Mouse (Mus musculus) C2C12 (cell line): Measurements from ENCODE around the gene Fam47e. TPM values are rescaled to one million over a fixed set of nuclear protein-coding genes. Genes with fewer than 3 reads are reported as not detected.

ENCODE experiments used
- H3K27me3 ChIP-seq: one replicate; pipeline ENCODE4 v1.6.1; 2011; ENCODE audit not compliant: control insufficient read depth, insufficient read depth, insufficient read length
- H3K36me3 ChIP-seq: one replicate; pipeline ENCODE4 v1.6.1; 2011; ENCODE audit not compliant: control insufficient read depth, insufficient read depth
- H3K4me3 ChIP-seq: one replicate; pipeline ENCODE4 v1.5.1; 2011; ENCODE audit warnings: mild to moderate bottlenecking, control low read depth; ENCODE audit not compliant: poor library complexity, insufficient read depth, severe bottlenecking
- H3K79me2 ChIP-seq: one replicate; pipeline ENCODE4 v1.6.1; 2011; ENCODE audit not compliant: control insufficient read depth, insufficient read depth
- H3K79me3 ChIP-seq: one replicate; pipeline ENCODE4 v1.6.1; 2011; ENCODE audit warnings: low read depth, control low read depth
- H3ac ChIP-seq: one replicate; pipeline ENCODE3; 2011; ENCODE audit warnings: low read depth; ENCODE audit not compliant: control insufficient read depth, insufficient read length
- CEBPB ChIP-seq: IDR thresholded peaks from one replicate; pipeline ENCODE4 v1.6.1; 2011; ENCODE audit warnings: low read depth, mild to moderate bottlenecking, control low read depth, moderate library complexity
- CTCF ChIP-seq: IDR thresholded peaks from one replicate; pipeline ENCODE4 v1.5.1; 2011; ENCODE audit not compliant: control insufficient read depth, insufficient read depth, insufficient read length
- FOSL1 ChIP-seq: IDR thresholded peaks from one replicate; pipeline ENCODE4 v1.8.0; 2011; ENCODE audit warnings: mild to moderate bottlenecking, low read length; ENCODE audit not compliant: poor library complexity, insufficient read depth, severe bottlenecking
- MAX ChIP-seq: IDR thresholded peaks from one replicate; pipeline ENCODE4 v1.6.1; 2011; ENCODE audit warnings: mild to moderate bottlenecking, control low read depth
- MYOD1 ChIP-seq: IDR thresholded peaks from one replicate; pipeline ENCODE4 v1.6.1; 2011; ENCODE audit warnings: low read depth; ENCODE audit not compliant: control insufficient read depth, insufficient read length
- MYOG ChIP-seq: IDR thresholded peaks from one replicate; pipeline ENCODE4 v1.6.1; 2011; ENCODE audit not compliant: control insufficient read depth, insufficient read length; ENCODE audit errors: extremely low read depth
- USF1 ChIP-seq: IDR thresholded peaks from one replicate; pipeline ENCODE4 v1.6.1; 2011; ENCODE audit warnings: low read depth, mild to moderate bottlenecking, control low read depth, moderate library complexity
- long read RNA-seq, 2 experiments: library from polyadenylated mRNA; unstranded; transcript quantifications; one replicate each; pipeline ENCODE4 v2.0.0; 2019 to 2020
- polyA plus RNA-seq: library from polyadenylated mRNA; unstranded; fragments of >200 nt; fragmentation: generic; extraction: Trizol; gene quantifications from one replicate; pipeline ENCODE4 v1.2.1, GENCODE M21; 2012; ENCODE audit warnings: missing spikeins

The Fam47e gene
- polyA plus RNA-seq = not detected
- long read RNA-seq, experiment 1 = 0 reads
- long read RNA-seq, experiment 2 = 0 reads

DNA sequence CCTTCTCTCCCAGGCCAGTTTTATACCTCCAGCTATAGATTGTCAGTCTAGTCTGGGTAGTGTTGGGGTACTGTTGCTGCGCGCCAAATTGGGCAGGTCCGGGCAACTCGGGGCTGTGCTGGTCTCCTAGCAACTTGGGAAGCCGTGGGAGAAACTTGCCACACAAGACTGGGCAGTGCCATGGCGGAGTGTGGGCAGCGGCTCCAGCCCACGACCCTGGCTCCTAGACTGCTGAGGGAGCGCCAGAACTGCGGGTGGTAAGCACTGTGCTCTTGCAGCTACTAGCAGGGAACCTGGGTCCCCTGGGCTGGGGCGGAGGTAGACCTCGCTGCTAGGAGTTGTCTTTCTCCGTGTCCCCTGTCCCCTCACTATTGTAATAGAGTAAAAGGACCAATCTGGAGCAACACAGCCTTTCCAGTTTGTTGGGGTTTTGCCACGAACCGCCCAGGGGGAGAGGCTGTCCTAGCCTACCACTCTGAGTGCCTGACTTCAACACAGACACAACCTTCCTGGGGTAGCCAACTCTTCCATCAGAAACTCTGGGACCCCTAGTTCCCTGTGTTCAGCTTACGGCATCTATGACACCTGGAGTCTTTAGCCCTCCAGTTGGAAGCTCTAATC lies at the start of gene Fam47e:
Fam47e (plus strand) TSS at position 179 of the 621 bp plus-strand sequence.
- TF ChIP-seq FOSL1 (no peak), MYOD1 (no peak), CTCF (no peak), USF1 (no peak), MYOG (no peak), CEBPB (no peak), MAX (no peak)
- Histone ChIP-seq H3K79me3 (no peaks in the 10 kb centered on the region), H3K4me3 (no peak within 1 kb of the TSS), H3K79me2 (no peaks in the 10 kb centered on the region), H3K36me3 (no peaks in the 10 kb centered on the region), H3ac (no peak within 1 kb of the TSS), H3K27me3 (no peaks in the 10 kb centered on the region)

DNA sequence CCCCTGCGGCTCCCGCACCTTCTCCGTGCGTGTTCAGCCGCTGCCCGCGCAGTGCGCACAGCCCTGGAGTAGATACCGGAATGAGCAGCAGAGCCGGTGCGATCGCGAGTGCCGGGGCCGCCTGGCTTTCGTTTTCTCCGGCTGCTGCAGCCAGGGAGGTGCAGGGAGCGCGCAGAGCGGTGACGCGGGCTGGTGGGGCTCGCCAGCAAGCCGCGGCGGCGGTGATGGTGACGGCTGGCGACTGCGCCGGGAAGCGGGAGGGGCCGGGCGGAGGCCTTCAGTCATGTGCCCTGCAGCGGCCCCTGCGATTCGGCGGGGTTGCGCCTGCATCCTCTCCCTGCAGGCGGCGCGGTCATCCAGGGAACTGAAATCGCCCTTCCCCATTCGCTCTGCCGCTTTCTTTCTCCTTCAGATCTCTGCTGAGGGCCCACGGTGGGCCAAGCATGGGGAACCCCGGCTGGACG lies 49.4 kb upstream of the Fam47e start:
- peaks cover 33% of the 10 kb centered on the region for H3K79me2 ChIP-seq
- H3K36me3 ChIP-seq = no peaks in the 10 kb centered on the region
- H3K79me3 ChIP-seq = peaks cover 2% of the 10 kb centered on the region
- H3K27me3 ChIP-seq = no peaks in the 10 kb centered on the region
- H3K4me3 ChIP-seq = peak overlapping the region; percentile 76
- TF ChIP-seq USF1 (peak; percentile 69), CTCF (peak; percentile 84), MYOD1 (no peak)
- H3ac ChIP-seq = peak overlapping the region; percentile 42

DNA sequence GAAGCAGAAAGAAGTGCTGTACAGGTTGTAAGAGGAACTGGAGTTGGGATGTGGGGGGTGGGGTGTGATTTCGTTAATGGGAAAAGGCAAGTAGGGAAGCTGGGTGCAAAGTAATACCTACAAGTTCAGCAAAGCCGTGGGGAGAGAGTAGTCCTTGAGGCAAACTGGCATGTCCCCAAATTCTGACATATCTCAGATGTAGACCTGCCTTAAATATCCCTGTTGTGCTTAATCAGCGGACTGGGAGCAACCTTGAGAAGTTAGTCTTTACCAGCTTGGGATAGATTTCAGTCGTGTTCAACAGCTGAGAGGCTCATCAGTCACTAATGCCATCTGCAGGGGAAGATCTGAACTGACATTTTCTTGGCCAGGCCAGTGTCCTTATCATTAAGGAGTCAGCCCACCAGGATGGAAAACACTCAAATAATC lies 48.6 kb upstream of the Fam47e start:
- Histone ChIP-seq H3ac (no peak overlapping the region), H3K27me3 (no peaks in the 10 kb centered on the region), H3K36me3 (no peaks in the 10 kb centered on the region), H3K79me2 (peaks cover 33% of the 10 kb centered on the region), H3K79me3 (peaks cover 2% of the 10 kb centered on the region), H3K4me3 (no peak overlapping the region)
- TF ChIP-seq MAX = no peak
- no peak for TF ChIP-seq MYOG
- TF ChIP-seq MYOD1 = no peak
- no peak for TF ChIP-seq USF1
- TF ChIP-seq CEBPB = no peak
- no peak for TF ChIP-seq FOSL1
- TF ChIP-seq CTCF = no peak

DNA sequence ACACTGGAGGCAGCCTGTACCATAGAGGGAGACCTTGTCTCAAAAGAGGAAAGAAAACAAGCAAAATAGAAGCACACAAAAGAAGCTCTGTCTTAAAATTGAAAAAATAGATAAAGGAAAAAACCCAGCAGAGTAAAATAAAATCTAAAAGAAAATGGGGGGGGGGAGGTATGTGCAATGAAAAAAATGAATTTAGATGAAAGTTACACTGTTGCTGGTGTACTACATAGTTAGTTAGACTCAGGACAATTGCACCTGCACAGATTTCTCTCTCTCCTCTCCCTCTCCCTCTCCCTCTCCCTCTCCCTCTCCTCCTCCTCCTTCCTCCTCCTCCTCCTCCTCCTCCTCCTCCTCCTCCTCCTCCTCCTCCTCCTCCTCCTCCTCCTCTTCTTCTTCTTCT lies 48.1 kb upstream of the Fam47e start, which contains the start of gene Scarb2:
Scarb2 (minus strand) TSS at position 101 of the 400 bp plus-strand sequence.
- peak within 1 kb of the TSS; percentile 7 for H3ac ChIP-seq
- H3K79me3 ChIP-seq = peaks cover 2% of the 10 kb centered on the region
- no peak for TF ChIP-seq USF1
- no peak for TF ChIP-seq CEBPB
- TF ChIP-seq MYOG = no peak
- TF ChIP-seq MYOD1 = no peak
- TF ChIP-seq MAX = no peak
- TF ChIP-seq CTCF = no peak
- no peak for TF ChIP-seq FOSL1
- H3K36me3 ChIP-seq = no peaks in the 10 kb centered on the region
- no peaks in the 10 kb centered on the region for H3K27me3 ChIP-seq
- H3K79me2 ChIP-seq = peaks cover 33% of the 10 kb centered on the region
- no peak within 1 kb of the TSS for H3K4me3 ChIP-seq

DNA sequence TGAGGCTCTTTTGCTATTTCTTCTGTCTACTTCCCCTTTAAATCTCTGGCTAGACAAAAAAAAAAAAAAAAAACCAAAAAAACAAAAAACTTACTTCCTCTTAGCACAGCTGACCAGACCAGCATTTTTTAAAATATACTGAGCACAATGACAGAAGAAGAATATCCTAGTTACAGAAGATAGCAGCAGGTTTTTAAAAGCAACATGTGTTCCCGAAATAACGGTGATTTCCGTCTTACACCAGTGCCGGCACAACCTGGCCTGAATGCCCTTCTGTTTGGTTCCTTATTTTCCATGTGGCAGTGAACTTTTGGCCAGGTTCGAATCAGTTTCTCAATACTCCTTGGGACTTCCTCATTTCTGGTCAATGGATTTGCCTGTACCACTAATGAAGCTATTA lies 46.0 kb upstream of the Fam47e start:
- peaks cover 13% of the 10 kb centered on the region for H3K79me2 ChIP-seq

More for the DNA sequence above, 46.0 kb upstream of the Fam47e start:
- Histone ChIP-seq H3K79me3 (peaks cover 2% of the 10 kb centered on the region), H3K36me3 (no peaks in the 10 kb centered on the region), H3K27me3 (no peaks in the 10 kb centered on the region), H3ac (no peak overlapping the region), H3K4me3 (no peak overlapping the region)
- TF ChIP-seq MAX (no peak), MYOD1 (no peak), CEBPB (no peak), FOSL1 (no peak), USF1 (no peak), MYOG (no peak), CTCF (no peak)
